Mouse (Mus musculus) spleen, adult 2 months (tissue): ENCODE results near the gene Rgsl1. TPM values are rescaled to one million over a fixed set of nuclear protein-coding genes. Genes with fewer than 3 reads are reported as not detected.
"Not testable (repeated sequence)": the region's sequence is repeated elsewhere in the genome, so short reads cannot be mapped to it uniquely, and the experiment has no call there.

ENCODE experiments used
- DNase-seq, 2 experiments: peaks; one replicate each; pipeline versions ENCODE4 v3.0.0 to v3.0.0-alpha.2; 2012 to 2021; ENCODE audit warnings: low spot score in 2 of 2, low read depth in 1 of 2
- H3K27ac ChIP-seq: fragments of 200-500 bp; 2 replicates; pipeline ENCODE4 v1.5.1; 2012; ENCODE audit warnings: low read length, inconsistent platforms; ENCODE audit not compliant: insufficient read depth
- H3K27me3 ChIP-seq: fragments of 200-500 bp; 2 replicates; pipeline ENCODE4 v1.6.1; 2012; ENCODE audit warnings: mild to moderate bottlenecking, moderate library complexity, low read length, inconsistent platforms; ENCODE audit not compliant: control insufficient read depth, insufficient read depth
- H3K36me3 ChIP-seq: fragments of 200-500 bp; 2 replicates; pipeline ENCODE4 v1.6.1; 2012; ENCODE audit warnings: mild to moderate bottlenecking, low read length, inconsistent platforms; ENCODE audit not compliant: control insufficient read depth, insufficient read depth
- H3K4me1 ChIP-seq: fragments of 200-500 bp; 2 replicates; pipeline ENCODE4 v1.6.1; 2011; ENCODE audit warnings: inconsistent platforms; ENCODE audit not compliant: control insufficient read depth, insufficient read depth, insufficient read length
- H3K4me3 ChIP-seq: fragments of 200-500 bp; 2 replicates; pipeline ENCODE4 v1.5.1; 2011; ENCODE audit warnings: mild to moderate bottlenecking, inconsistent platforms; ENCODE audit not compliant: insufficient read depth, insufficient read length; ENCODE audit errors: extremely low read depth
- CTCF ChIP-seq: fragments of 200-500 bp; IDR thresholded peaks from 2 replicates; pipeline ENCODE4 v1.5.1; 2011; ENCODE audit warnings: mild to moderate bottlenecking, inconsistent platforms; ENCODE audit not compliant: insufficient read depth, insufficient read length, insufficient replicate concordance; ENCODE audit errors: extremely low read depth
- POLR2A ChIP-seq: fragments of 200-500 bp; IDR thresholded peaks from 2 replicates; pipeline ENCODE4 v1.6.1; 2011; ENCODE audit warnings: low read depth, low read length, inconsistent platforms
- WGBS: fragments of 180-500 bp; shearing (Covaris S2); methylation state at CpG from one replicate; pipeline ENCODE4 v1.1.7; 2018; 5-methylcytosine and 5-hydroxymethylcytosine counted together
- polyA plus RNA-seq: library from polyadenylated mRNA; depleted of rRNA; stranded (reverse); fragments of >200 nt; gene quantifications from 2 replicates; pipeline ENCODE4 v1.2.3, GENCODE M21; 2012

Rgsl1 gene
- polyA plus RNA-seq, 1 experiment, result not detected

GRCm38 (mm10) chr1:153778205-153778604 is 65.7 kb downstream of the Rgsl1 start:
- no peak for TF ChIP-seq CTCF
- TF ChIP-seq POLR2A, result no peak
- no peaks in the 10 kb centered on the region for H3K36me3 ChIP-seq
- DNase-seq, result no peak
- H3K4me3 ChIP-seq, result no peak overlapping the region
- H3K4me1 ChIP-seq, result no peaks in the 10 kb centered on the region
- 86% methylated on average over 10 of the region's 10 CpGs for WGBS
- H3K27me3 ChIP-seq, result no peaks in the 10 kb centered on the region
- H3K27ac ChIP-seq, result no peak overlapping the region

GRCm38 (mm10) chr1:153776257-153776656 is 67.7 kb downstream of the Rgsl1 start:
- H3K4me1 ChIP-seq, result no peaks in the 10 kb centered on the region
- no peaks in the 10 kb centered on the region for H3K36me3 ChIP-seq
- DNase-seq, result no peak
- H3K4me3 ChIP-seq, result no peak overlapping the region
- H3K27me3 ChIP-seq, result no peaks in the 10 kb centered on the region
- 86% methylated on average over 7 of the region's 7 CpGs for WGBS
- TF ChIP-seq CTCF, result no peak
- TF ChIP-seq POLR2A, result no peak
- H3K27ac ChIP-seq, result no peak overlapping the region

DNA sequence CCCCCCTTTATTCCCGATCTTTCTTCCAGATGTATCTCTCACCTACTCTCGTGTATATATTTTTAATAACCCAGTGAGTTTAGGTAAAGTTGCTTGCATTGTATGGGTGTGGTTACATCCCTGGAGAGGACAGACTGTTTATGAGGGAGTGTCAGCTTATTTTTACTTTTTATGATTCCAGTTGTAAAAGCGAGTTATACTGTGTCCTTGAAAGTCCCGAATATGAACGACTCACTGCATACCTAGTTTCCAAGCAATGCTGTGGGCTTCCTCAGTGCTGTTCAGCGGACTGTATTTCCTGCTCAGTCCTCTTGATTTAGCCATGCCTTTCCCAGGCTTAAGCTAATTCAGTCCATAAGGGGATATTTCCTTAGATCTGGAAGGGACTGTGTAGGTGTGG is 68.8 kb downstream of the Rgsl1 start:
- H3K4me1 ChIP-seq, result no peaks in the 10 kb centered on the region

DNA sequence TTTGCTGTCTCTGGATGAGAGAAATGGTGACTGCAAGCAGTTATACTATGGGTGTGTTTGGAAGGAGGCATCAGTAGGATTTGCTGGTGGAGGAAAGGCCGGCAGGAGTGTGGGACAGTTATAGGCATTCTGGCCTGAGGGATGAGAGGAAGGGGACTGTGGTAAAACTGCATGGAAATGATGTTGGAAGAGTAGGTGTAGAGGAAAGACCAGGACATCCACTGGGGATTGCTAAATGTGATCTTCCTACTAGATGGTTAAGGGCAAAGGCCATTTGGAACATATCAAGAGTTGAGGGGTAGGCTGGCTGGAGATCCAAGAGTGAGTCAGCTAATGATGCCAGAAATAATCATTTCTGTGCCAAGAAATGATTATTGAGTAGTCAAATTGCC is 73.2 kb downstream of the Rgsl1 start:
- H3K36me3 ChIP-seq, result no peaks in the 10 kb centered on the region
- WGBS, result 97% methylated on average over 1 of the region's 1 CpGs
- H3K4me3 ChIP-seq, result no peak overlapping the region
- no peaks in the 10 kb centered on the region for H3K27me3 ChIP-seq
- no peaks in the 10 kb centered on the region; the same call in 1 of the 2 replicates for H3K4me1 ChIP-seq
- TF ChIP-seq POLR2A (no peak), CTCF (no peak)
- DNase-seq, result no peak
- no peak overlapping the region for H3K27ac ChIP-seq

More for the DNA sequence above, 68.8 kb downstream of the Rgsl1 start:
- TF ChIP-seq POLR2A (no peak), CTCF (no peak)
- no peak for DNase-seq
- Histone ChIP-seq H3K27ac (no peak overlapping the region), H3K36me3 (no peaks in the 10 kb centered on the region), H3K4me3 (no peak overlapping the region), H3K27me3 (no peaks in the 10 kb centered on the region)
- 78% methylated on average over 6 of the region's 6 CpGs for WGBS

DNA sequence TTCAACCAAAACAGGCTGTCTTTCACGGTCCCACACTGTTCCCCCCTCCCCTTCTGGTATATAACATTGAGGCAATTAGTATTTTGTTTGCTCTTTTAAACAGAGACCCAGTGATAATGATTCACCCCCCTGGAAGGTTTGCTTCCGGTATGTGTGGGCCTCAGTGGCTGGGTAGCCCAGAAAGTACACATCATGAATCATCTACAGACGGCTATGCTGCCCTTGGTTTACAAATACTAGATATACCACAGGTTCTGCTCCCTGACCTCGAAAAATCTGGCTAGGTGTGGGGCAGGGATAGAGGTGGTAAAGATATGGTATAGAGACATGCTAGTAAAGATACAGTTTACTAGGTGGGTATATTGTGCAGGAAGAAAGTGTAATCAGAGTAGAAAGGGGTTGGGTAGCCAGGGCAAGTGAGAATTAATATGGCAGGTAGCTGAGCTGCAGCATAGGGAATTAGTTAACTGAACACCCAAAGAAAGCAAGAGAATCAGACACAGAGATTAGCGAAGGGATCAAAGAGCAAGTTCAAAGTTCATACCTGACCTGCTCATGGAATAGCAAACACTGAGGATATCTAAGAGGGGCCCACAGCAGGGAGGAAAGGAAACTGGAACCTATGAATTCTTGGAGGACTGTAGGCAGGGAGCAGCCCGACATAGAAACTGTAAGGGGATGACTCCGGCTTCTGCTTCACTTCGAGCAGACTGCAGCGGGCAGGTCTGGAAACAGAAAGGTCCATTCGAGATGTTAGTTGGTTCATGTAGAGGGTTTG is 73.8 kb downstream of the Rgsl1 start:
- no peak for DNase-seq
- H3K27ac ChIP-seq, result no peak overlapping the region

GRCm38 (mm10) chr1:153769571-153769970 is 74.4 kb downstream of the Rgsl1 start:
- not testable (repeated sequence) for H3K27ac ChIP-seq, DNase-seq, H3K4me1 ChIP-seq, H3K4me3 ChIP-seq, H3K36me3 ChIP-seq, H3K27me3 ChIP-seq
- 77% methylated on average over 6 of the region's 6 CpGs for WGBS

More for the DNA sequence above, 73.8 kb downstream of the Rgsl1 start:
- Histone ChIP-seq H3K4me3 (no peak overlapping the region), H3K4me1 (no peaks in the 10 kb centered on the region; the same call in 1 of the 2 replicates), H3K36me3 (no peaks in the 10 kb centered on the region), H3K27me3 (no peaks in the 10 kb centered on the region)
- 89% methylated on average over 10 of the region's 10 CpGs for WGBS
- TF ChIP-seq CTCF (no peak), POLR2A (no peak)

- 17% methylated on average over 5 of the region's 5 CpGs for WGBS
- Histone ChIP-seq H3K27ac (no peak overlapping the region), H3K4me1 (no peaks in the 10 kb centered on the region; the same call in 1 of the 2 replicates)
These were observed 75.5 kb downstream of the Rgsl1 start for GRCm38 (mm10) chr1:153768465-153768864.

More at GRCm38 (mm10) chr1:153768465-153768864, 75.5 kb downstream of the Rgsl1 start:
- H3K4me3 ChIP-seq, result no peak overlapping the region
- DNase-seq, result no peak
- no peaks in the 10 kb centered on the region for H3K27me3 ChIP-seq
- no peaks in the 10 kb centered on the region for H3K36me3 ChIP-seq
- TF ChIP-seq CTCF, result no peak
- no peak for TF ChIP-seq POLR2A
